Mouse (Mus musculus) liver, postnatal 0 days (tissue): ENCODE data around the gene Siva1. TPM values are rescaled to one million over a fixed set of nuclear protein-coding genes. Genes with fewer than 3 reads are reported as not detected.

Source experiments
- ATAC-seq: fragments of 200-750 bp; cut with Nextera tagmentation; 2 replicates; pipeline ENCODE4 v1.8.0; 2017; ENCODE audit warnings: mild to moderate bottlenecking, moderate library complexity
- DNase-seq: peaks from one replicate; pipeline ENCODE4 v3.0.0-alpha.2; 2016
- H3K27ac ChIP-seq: fragments of 300-500 bp; sonication (generic); 2 replicates; pipeline ENCODE4 v1.5.1; 2014; ENCODE audit warnings: antibody characterized with exemption, moderate library complexity, mild to moderate bottlenecking, low read depth
- H3K27me3 ChIP-seq: fragments of 300-500 bp; sonication (generic); 2 replicates; pipeline ENCODE4 v1.6.1; 2014; ENCODE audit warnings: low read length, control low read depth, mixed read lengths; ENCODE audit not compliant: insufficient read depth
- H3K36me3 ChIP-seq: fragments of 300-500 bp; sonication (generic); replicated peaks from 2 replicates; pipeline ENCODE4 v1.6.1; 2014; ENCODE audit warnings: mild to moderate bottlenecking, control low read depth, low read length, moderate library complexity, mixed read lengths; ENCODE audit not compliant: insufficient read depth
- H3K4me1 ChIP-seq: fragments of 300-500 bp; sonication (generic); 2 replicates; pipeline ENCODE4 v1.6.1; 2014; ENCODE audit warnings: antibody characterized with exemption, mild to moderate bottlenecking, control low read depth; ENCODE audit not compliant: insufficient read depth
- H3K4me2 ChIP-seq: fragments of 300-500 bp; sonication (generic); 2 replicates; pipeline ENCODE4 v1.6.1; 2014; ENCODE audit warnings: low read depth, mild to moderate bottlenecking, low read length, moderate library complexity, mixed read lengths
- H3K4me3 ChIP-seq: fragments of 300-500 bp; sonication (generic); 2 replicates; pipeline ENCODE4 v1.5.1; 2014; ENCODE audit warnings: low read depth, low read length
- H3K9ac ChIP-seq: fragments of 300-500 bp; sonication (generic); replicated peaks from 2 replicates; pipeline ENCODE4 v1.6.1; 2014; ENCODE audit warnings: mild to moderate bottlenecking, moderate library complexity
- H3K9me3 ChIP-seq: fragments of 300-500 bp; sonication (generic); 2 replicates; pipeline ENCODE4 v1.6.1; 2016; ENCODE audit warnings: mild to moderate bottlenecking, control low read depth, low read length, mixed read lengths
- CTCF ChIP-seq: sonication (generic); IDR thresholded peaks from 2 replicates; pipeline ENCODE4 v1.5.1; 2016; ENCODE audit warnings: antibody characterized with exemption, low read depth
- EP300 ChIP-seq: IDR thresholded peaks from 2 replicates; pipeline ENCODE4 v1.6.1; 2016; ENCODE audit warnings: antibody characterized with exemption, low read depth, mild to moderate bottlenecking
- WGBS: fragments of 180-500 bp; shearing (Covaris S2); extraction: QIAGEN DNeasy Blood & Tissue Kit; methylation state at CpG from one replicate; pipeline ENCODE4 v1.1.7; 2014; ENCODE audit not compliant: insufficient replicate concordance; 5-methylcytosine and 5-hydroxymethylcytosine counted together
- polyA plus RNA-seq: library from polyadenylated mRNA; unstranded; fragments of >200 nt; fragmentation: Nextera tagmentation; extraction: Ambion mirVana; gene quantifications from 2 replicates; pipeline ENCODE4 v1.2.1, GENCODE M21; 2015

Siva1 gene
- polyA plus RNA-seq, 1 experiment from 2014 or later, result 62.2 TPM

DNA sequence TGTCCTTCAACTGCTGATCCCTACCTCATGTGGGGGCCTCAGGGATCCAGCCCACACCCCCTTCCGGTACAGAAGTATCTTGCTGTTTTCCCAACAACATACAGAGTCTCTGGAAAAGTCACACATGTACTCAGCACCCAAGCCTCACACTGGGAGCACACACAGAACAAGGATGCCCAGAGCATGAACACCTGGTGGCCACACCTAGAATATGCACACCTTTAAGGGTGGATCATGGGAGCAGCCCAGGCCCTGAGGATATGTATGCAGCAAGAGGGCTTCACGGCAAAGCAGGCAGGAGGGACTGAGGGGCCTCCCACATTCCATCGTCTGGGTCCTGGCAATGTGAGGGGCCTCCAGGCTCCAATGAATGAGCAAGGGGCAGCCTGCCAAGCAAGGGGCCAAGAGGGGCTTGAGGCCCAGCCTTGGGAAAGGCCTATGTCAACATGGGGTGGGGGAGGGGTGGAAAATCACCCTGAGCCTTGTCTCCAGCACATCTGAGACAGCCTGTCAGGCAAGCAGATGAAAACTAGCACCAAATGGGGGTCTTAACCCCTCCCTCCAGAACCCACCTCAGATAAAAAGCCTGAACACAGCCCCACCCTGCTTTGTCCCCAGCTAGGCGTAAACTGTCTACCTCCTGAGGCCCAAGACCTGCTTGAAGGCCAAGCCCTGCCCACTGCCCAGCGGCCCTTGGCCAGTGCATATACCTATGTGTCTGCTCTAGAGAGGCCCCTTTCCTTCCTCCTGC is 16.3 kb downstream of the Siva1 start:
- Histone ChIP-seq H3K9me3 (no peaks in the 10 kb centered on the region), H3K4me1 (0 out of 2 replicates have a peak, but pooled peaks cover 2% of the 10 kb centered on the region), H3K4me3 (no peak overlapping the region), H3K4me2 (no peak overlapping the region), H3K27me3 (no peaks in the 10 kb centered on the region), H3K36me3 (peaks cover 69% of the 10 kb centered on the region), H3K27ac (no peak overlapping the region), H3K9ac (no peak overlapping the region)
- TF ChIP-seq CTCF, result no peak
- no peak for TF ChIP-seq EP300
- WGBS, result 71% methylated on average over 5 of the region's 5 CpGs
- DNase-seq (no peak), ATAC-seq (no peak)

DNA sequence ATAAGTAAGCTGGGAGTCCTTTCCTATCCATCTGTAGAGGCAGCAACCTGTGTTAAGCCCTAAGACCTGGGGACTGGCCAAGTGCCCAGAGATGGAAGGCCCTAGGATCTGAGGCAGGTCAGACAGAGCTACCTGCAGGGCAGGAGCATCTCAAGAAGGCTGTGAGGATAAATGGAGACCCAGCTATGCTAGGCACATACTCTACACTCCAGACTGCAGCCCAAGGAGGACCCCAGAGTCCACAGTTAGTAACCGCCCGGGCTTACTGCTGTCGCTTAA is 16.8 kb downstream of the Siva1 start:
- H3K27me3 ChIP-seq, result no peaks in the 10 kb centered on the region
- DNase-seq, result no peak
- TF ChIP-seq EP300, result no peak
- TF ChIP-seq CTCF, result no peak
- H3K4me2 ChIP-seq, result no peak overlapping the region
- no peak overlapping the region for H3K27ac ChIP-seq
- 82% methylated on average over 3 of the region's 3 CpGs for WGBS
- 0 out of 2 replicates have a peak, but pooled peaks cover 4% of the 10 kb centered on the region for H3K4me1 ChIP-seq
- no peak overlapping the region for H3K9ac ChIP-seq
- ATAC-seq, result no peak
- no peaks in the 10 kb centered on the region for H3K9me3 ChIP-seq
- peaks cover 68% of the 10 kb centered on the region for H3K36me3 ChIP-seq
- no peak overlapping the region for H3K4me3 ChIP-seq

DNA sequence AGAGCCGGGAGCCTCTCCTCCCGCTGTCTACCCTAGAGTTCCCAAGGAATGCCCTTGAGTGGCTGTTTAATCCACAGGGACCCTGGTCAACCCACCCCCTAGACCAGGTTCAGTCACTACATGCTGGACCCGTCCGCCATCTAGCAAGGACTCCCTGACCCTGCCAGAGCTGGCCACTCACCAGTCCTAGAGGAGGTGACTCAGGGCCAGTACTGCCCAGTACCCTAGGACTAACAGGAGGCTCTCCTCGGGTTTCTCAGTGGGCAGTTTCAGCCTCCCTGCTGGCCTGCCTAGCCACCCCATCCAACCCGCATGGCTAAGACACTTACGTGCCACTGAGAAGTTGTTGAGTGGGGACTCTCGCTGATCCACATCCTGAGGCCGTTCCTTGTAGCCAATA is 17.4 kb downstream of the Siva1 start:
- ATAC-seq, result no peak
- no peak overlapping the region for H3K27ac ChIP-seq
- DNase-seq, result no peak
- no peaks in the 10 kb centered on the region for H3K9me3 ChIP-seq
- 89% methylated on average over 9 of the region's 9 CpGs for WGBS
- no peak overlapping the region for H3K4me3 ChIP-seq
- no peaks in the 10 kb centered on the region for H3K27me3 ChIP-seq
- H3K4me1 ChIP-seq, result 0 out of 2 replicates have a peak, but pooled peaks cover 4% of the 10 kb centered on the region
- peaks cover 62% of the 10 kb centered on the region for H3K36me3 ChIP-seq
- H3K9ac ChIP-seq, result no peak overlapping the region
- no peak overlapping the region for H3K4me2 ChIP-seq
- no peak for TF ChIP-seq CTCF
- TF ChIP-seq EP300, result no peak

DNA sequence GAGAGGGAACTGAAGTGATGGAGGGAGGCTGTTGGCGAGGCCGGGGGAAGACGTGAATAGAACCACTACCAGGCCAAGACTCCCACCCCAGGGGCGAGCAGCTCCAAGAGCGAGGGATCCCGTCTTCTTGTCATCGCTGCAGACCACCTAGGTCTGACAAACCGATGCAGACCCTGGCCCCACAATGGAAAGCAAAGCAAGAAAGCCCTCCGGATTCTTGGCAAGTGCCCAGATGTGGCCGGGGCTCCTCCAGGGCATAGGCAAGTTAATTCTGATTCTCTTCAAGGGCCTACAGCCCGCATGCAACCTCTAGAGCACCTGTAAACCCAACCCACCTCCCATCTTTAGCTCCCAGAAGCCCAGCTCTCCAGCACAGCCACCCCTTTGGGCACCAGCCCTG is 18.8 kb downstream of the Siva1 start:
- no peak overlapping the region for H3K27ac ChIP-seq

DNA sequence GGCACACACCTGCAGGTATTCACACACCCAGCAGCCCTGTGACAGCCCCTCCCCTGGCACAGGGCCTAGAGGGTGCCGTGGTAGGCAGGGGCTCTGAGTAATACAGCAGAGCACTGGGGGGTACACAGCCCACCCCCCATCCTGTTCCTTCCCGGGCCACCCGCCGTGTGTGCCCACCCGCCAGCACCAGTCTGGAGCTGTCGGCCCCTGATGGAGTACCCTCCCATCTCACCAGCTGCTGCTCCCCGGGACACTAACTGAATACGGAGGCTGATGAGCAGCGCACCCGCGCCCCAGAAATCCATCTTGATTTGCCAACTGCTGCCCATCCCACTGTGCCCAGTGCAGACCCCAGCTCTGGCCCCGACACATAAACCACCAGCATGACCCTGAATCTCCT is 19.2 kb downstream of the Siva1 start:
- no peak overlapping the region for H3K9ac ChIP-seq
- ATAC-seq, result no peak
- H3K4me3 ChIP-seq, result no peak overlapping the region
- peaks cover 14% of the 10 kb centered on the region for H3K4me1 ChIP-seq
- no peak for DNase-seq
- TF ChIP-seq EP300, result no peak
- TF ChIP-seq CTCF, result no peak
- no peaks in the 10 kb centered on the region for H3K9me3 ChIP-seq
- no peaks in the 10 kb centered on the region for H3K27me3 ChIP-seq
- no peak overlapping the region for H3K4me2 ChIP-seq
- WGBS, result 86% methylated on average over 12 of the region's 12 CpGs
- peaks cover 51% of the 10 kb centered on the region for H3K36me3 ChIP-seq
- H3K27ac ChIP-seq, result no peak overlapping the region

More for the DNA sequence above, 18.8 kb downstream of the Siva1 start:
- no peak for ATAC-seq
- no peaks in the 10 kb centered on the region for H3K9me3 ChIP-seq
- DNase-seq, result no peak
- peaks cover 10% of the 10 kb centered on the region for H3K4me1 ChIP-seq
- WGBS, result 90% methylated on average over 11 of the region's 11 CpGs
- H3K4me2 ChIP-seq, result no peak overlapping the region
- H3K36me3 ChIP-seq, result peaks cover 51% of the 10 kb centered on the region
- no peaks in the 10 kb centered on the region for H3K27me3 ChIP-seq
- TF ChIP-seq CTCF (no peak), EP300 (no peak)
- H3K9ac ChIP-seq, result no peak overlapping the region
- no peak overlapping the region for H3K4me3 ChIP-seq

DNA sequence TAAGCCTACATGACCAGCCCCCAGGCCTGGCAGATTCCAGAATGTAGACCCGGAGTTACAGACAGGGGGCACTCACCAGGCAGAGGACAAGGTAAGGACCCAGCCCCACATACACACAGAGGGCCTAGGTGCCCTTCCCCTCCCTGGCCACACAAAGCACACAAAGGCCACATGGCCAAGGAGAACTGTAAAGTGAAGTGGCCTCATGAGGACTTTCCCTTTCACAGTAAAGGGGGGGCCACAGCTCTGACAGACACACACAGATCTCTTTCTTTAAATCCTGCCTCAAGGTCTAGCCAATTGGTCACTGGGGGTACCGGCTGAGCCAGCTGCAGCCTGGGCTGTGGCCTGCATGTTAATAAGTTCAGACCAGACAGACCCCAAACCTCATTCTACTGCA is 19.6 kb downstream of the Siva1 start:
- peaks cover 17% of the 10 kb centered on the region for H3K4me1 ChIP-seq
- H3K27me3 ChIP-seq, result no peaks in the 10 kb centered on the region
- TF ChIP-seq CTCF (no peak), EP300 (no peak)
- no peaks in the 10 kb centered on the region for H3K9me3 ChIP-seq
- no peak overlapping the region for H3K4me2 ChIP-seq
- no peak for DNase-seq
- H3K4me3 ChIP-seq, result no peak overlapping the region
- ATAC-seq, result no peak
- H3K36me3 ChIP-seq, result peaks cover 51% of the 10 kb centered on the region
- H3K27ac ChIP-seq, result no peak overlapping the region
- 81% methylated on average over 2 of the region's 2 CpGs for WGBS
- H3K9ac ChIP-seq, result no peak overlapping the region

DNA sequence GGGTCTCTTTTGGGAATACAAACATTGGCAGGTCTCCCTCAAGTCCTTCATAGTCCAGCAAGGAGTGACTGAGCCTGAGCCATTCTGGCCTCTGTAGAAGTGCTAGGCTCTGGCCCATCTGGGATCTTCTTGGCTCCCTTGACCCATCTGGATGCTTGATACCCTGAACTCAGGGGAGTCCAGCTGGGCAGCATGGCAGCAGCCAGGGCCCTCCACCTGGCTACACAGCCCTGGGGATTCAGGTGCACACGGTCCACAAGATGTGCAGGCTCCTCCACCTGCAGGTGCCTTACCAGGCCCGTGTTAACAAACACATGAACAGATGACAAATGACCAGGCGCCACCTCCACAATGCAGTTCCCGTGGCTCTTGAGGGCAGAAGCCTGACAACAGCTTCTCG is 20.2 kb downstream of the Siva1 start:
- no peak overlapping the region for H3K4me3 ChIP-seq
- no peaks in the 10 kb centered on the region for H3K27me3 ChIP-seq
- peaks cover 18% of the 10 kb centered on the region for H3K4me1 ChIP-seq
- H3K9me3 ChIP-seq, result no peaks in the 10 kb centered on the region
- H3K27ac ChIP-seq, result no peak overlapping the region
- H3K36me3 ChIP-seq, result peaks cover 48% of the 10 kb centered on the region
- no peak for TF ChIP-seq CTCF
- no peak for TF ChIP-seq EP300
- WGBS, result 68% methylated on average over 5 of the region's 5 CpGs
- H3K9ac ChIP-seq, result no peak overlapping the region
- DNase-seq, result no peak
- H3K4me2 ChIP-seq, result no peak overlapping the region
- ATAC-seq, result no peak
